Mouse (Mus musculus): Measurements from ENCODE around the gene Capn15.

Capn15 gene

DNA sequence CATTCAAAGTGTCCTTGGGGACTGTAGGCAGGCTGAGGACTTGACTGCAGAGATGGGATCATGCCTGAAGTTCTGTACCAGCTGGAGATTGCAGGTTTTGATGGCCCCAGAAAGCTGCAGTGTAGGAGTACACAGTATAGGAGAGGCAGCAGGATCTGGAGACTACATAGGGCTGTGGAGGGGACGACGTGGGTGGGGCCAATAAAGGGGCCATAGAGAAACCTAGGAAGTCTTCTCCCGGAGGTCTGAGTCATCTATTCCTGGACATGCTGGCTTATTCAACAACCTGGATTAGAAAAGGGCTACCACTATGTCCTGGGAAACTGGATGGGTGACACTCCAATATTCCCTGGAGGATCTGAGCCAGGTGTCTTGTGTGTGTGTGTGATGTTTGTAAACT, 29.9 kb downstream of the Capn15 start:
- DNase-seq (ENCODE audit: low spot score in 2 of 2) = no peak

DNA sequence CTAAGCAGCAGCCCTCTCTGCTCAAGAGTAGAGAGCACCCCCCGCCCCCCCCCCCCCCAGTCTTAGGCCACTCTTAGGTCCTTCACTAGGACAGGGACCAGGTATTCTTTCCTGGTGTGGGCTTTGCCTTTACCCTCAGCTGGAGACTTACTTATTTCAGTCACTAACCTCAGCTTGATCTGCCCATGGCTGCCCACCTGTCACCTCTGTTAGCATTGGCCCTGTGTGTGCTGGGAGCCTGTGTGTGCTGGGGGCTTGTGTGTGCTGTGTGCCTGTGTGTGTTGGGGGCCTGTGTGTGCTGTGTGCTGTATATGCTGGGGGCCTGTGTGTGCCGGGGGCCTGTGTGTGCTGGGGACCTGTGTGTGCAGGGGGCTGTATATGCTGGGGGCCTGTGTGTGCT, 30.9 kb downstream of the Capn15 start:
- no peak for DNase-seq (ENCODE audit: low spot score in 2 of 2)

DNA sequence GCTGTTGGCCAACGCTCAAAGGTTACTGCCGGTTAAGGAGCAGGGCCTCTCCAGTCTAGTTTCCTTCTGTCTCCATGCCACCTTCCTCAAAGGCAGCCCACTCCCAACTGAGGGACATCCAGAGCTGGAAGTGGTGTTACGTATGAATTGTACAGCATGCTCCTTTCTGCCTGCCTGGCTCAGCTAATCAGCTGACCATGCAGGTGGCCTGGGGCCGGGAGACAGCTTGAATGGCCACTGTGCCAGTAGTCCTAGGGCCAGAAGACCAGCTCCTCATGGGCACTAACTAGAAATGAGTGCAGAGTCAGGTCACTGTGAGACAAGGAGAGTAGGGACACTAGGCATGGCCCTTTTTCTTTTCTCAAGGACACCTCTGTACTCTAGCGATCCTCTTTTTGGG, 32.4 kb downstream of the Capn15 start:
- DNase-seq (ENCODE audit: low spot score in 2 of 2) = no peak

DNA sequence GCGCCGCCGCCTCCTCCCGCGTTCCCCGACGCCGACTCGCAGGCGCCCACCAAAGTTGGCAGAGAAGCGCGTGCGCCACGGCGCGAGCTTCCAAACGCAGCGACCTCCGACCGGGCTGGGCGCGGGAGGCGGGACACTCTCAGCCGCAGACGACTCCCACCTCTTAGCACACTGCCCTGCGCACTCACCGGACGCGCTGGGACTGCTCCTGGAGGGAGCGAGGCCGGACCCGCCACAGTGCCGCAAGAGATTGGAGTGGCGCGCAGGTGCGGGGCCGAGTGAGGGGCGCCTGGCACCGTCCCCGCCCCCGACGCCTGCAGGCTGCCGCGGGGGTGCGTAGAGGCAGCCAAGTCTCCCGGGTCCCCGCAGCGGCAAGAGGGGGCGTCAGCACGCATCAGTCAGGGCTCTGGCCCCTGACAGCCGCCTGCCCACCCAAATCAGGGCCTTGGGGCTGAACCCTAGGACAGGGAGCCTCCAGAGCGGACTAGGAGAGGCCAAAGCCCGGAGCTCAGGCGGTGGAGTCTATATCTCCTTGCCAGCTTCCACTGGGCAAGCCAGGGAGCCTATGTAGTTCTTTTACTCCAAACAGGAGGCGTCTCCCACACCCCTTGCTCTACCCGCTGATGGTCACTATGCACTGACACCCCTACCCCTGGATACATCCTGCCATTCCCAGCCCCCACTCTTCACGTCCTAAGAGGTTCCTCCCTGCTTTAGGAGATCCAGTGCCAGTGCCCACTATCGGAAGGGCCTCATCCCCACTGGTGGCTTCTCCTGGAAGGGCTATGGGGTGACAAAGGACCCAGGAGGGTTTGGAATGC, 33.6 kb downstream of the Capn15 start, which contains the start of gene A930017K11Rik:
Gene A930017K11Rik, minus strand, starts transcription at position 763 of the 821 bp plus-strand sequence.
- DNase-seq (ENCODE audit: low spot score in 2 of 2) = no peak

DNA sequence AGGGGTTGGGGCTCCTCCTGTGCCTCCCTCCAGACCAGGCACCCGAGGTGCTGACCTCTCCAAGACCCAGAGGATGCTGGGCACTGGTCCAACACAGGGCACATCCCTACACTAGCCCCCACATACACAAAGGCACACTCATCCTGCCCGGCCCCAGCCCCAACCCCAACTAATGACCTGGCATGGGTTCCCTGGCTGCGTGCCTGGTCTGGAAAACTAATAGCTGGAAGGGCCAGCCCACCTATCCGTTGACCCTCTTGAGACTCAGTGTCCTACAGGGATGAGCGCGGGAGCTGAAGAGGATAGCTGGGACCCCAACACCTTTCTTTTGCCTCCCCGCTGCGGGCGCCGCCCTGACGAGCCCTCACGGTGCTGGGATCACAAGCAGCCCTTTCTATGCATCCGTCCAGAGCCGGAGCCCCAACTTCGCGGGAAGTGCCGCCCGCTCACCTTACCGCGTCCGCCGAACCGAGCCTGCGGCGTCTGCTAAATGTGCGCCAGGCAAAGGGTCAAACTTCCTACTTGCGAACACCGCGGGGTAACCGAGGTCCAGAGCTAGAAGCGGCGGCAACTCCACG, 34.3 kb downstream of the Capn15 start:
- DNase-seq (ENCODE audit: low spot score in 2 of 2) = no peak

DNA sequence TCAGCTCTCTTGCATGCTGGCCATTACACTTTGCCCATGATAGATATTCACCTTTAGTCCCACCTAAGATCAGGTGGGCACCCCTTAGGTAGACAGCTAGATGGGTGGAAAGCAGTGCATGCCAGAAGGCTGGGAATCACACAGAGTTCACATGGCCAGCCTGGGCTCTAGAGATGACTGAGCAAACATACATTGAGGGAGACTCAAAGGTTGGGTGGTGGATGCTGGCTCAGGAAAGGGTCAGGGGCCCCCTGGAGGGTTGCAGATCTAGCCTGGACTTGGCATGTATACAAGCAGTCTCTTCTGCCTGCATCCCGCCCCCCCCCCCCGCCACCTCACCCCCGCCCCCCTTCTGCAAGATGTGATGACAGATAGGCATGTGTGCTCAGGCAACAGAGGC, 34.9 kb downstream of the Capn15 start:
- DNase-seq (ENCODE audit: low spot score in 2 of 2) = no peak

DNA sequence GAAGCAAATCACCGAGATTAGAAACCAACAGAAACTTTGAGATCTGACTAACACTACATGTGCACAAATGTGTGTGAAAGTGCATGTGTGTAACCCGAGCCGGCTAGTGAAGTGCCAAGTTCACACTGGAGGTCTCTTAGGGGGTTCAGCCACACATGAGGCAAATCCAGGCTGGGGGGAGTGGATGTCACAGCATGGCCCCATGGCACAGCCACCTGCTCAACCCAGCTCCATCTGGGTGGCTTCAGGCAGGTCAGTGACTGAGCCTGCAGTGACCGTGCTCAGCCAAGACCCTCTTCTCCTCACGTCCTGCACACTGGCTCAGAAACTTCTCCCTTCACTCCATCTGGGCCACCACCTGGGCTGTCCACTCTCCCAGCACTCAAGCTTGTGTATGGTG, 35.6 kb downstream of the Capn15 start:
- no peak for DNase-seq (ENCODE audit: low spot score in 2 of 2)

DNA sequence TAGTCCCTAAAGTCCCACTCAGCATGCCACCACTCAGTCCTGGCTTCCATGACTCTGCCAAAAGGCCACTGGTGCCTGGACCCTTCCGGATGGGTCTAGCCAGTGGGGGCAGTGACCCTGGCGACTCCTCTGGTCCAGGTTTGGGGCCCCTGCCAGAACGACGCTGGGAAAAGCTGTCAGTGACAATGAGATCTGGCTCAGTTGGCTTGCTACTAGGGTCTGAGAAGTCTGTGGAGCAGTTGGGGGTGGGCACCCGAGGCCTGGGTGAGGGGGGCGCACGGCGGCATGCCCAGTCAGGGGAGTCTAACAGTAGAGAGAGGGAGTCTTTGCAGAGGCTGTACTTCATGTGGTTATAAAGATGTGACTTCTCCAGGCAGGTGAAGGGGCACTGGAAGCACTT, 37.5 kb downstream of the Capn15 start:
- DNase-seq (ENCODE audit: low spot score in 2 of 2) = no peak

DNA sequence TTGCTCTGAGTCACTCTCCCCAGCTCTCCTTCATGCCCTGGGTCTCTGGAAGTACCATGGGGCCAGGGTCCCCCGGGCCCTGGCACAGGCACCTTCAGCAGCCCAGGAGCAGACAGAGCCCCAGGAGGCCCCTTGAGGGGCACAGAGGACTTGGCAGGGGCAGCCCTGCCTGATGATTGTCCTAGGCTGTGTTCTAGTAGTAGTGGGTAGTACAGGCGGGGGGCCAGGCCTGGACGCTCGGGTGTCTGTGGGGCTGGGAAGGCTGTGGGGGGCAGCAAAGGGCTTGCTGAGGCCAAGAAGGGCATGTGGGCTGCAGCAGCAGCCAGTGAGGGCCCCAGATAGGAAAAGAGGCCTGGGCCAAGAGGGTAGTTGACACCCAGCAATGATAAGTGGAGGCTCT, 38.0 kb downstream of the Capn15 start:
- DNase-seq (ENCODE audit: low spot score in 2 of 2) = no peak

DNA sequence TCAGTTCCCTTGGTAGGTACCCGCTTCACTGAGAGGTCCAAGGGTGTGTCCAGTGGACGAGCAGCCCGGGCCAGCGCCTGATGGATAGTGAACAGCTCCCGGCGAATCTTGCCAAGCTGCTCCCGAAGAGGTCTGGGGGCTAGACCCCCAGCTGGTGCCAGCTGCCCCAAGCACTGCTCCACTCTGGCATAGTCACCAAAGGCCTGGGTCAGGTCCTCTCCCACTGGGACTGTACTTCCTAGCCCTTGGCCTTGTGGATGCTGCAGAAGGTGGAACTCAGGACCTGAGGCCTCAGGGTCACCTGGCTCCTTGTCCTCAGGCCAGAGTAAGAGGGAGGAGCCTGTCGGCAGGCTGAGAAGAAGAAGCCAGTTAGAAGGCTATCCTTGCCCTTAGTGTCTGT, 38.7 kb downstream of the Capn15 start:
- no peak for DNase-seq (ENCODE audit: low spot score in 2 of 2)

DNA sequence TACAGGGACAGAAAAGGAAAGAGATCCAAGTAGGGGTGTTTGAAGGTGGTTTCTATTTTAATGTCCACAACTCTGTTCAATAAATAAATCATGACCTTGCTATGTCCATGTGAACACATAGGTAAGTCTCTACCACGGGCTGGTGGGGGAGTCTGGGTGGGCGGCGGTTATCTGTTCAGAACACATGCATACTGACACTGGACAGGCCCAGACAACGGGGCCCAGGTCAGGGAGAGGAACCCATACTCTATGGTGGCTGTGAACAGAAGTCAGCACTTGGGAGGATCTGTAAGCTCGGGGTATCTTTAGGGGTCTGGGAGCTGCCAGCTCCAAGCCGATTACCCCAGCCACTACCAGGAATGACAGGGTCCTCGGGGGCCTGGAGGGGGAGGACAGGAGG, 39.2 kb downstream of the Capn15 start:
- DNase-seq (ENCODE audit: low spot score in 2 of 2) = no peak

DNA sequence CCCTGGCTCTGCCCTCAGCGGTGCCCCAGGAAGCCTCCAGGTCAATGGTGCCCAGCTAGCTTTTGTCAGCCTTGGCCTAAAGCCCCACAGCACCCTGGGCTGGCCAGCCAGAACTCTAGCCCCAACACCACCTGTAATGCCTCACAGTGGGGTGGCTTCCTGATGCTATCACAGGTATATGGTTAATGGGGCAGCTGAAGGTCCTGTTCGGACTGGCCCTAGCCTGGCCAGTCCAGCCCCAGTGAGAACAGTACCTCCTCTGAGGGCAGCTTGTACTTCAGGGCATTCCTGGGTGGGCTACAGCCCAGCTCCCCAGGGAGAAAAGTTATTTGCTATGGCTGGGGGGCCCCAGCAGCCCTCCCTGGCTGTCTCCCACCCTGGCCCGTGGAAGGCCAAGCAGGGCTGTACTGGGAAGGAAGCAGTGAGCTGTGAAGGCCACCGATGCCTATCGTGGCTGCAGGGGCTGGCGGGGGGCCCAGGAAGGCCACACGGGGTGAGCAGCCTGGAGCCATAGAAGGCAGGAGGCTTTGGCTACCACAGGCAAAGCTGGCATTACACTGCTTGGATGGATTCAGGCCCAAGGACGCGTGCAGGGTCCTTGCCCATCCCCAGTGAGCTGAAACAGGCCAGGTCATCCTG, 40.0 kb downstream of the Capn15 start:
- no peak for DNase-seq (ENCODE audit: low spot score in 2 of 2)

DNA sequence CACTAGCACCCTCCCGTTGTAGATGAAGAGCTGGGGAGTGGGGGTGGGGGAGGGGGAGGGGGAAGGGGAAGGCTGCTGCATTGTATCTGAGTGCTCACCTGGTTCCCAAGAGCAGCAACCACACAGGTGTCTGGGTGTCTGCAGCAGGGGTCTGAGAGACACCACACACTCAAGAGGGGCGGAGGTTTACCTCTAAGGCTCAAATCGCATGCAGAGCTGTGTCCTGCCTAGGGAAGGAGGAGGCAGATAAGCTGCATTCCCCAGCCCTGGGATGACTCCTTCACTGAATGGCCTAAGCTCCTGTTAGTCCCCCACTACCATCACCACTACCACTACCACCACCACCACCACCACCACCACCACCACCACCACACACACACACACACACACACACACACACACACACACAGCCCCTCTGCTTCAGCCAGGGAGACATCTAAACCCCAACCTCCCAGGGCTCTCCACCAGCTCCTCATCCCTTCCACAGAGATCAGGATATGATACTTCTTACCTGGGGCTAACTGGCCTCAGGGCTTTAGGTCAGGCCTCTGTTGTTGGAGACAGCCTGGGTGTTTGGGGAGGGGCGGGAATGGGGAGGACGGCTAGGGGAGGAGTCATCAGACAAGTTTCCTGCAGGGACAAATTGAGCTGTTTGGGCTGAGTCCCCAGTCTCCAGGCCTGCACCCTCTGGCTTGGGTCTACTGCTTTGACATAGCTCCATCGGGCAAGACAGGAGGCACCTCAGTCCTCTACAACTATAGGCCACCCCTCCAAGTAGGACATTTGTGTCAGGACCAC, 41.0 kb downstream of the Capn15 start, which contains the start of the genes Pigq and Nhlrc4:
Gene Pigq, minus strand, starts transcription at position 571 of the 798 bp plus-strand sequence.
Gene Nhlrc4, minus strand, starts transcription at position 596 of the 798 bp plus-strand sequence.
- DNase-seq (ENCODE audit: low spot score in 2 of 2) = no peak

DNA sequence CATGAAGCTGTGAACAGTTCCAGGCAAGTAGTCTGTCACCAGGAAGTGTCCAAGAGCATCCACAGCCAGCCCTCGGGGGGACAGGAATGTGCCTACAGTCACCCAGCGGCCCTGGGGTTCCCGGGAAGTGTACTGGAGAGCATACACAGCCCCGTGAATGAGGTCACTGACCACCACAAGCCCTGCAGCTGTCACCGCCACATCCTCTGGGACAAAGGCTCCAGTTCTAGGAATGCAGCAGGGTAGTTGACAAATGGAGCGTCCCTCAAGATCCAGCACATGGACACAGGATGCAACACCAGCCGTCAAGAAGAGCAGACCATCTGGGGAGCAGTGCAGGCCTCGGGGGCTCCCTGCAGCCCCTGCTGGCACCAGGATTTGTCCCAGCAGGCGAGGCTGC, 41.8 kb downstream of the Capn15 start:
- no peak for DNase-seq (ENCODE audit: low spot score in 2 of 2)

DNA sequence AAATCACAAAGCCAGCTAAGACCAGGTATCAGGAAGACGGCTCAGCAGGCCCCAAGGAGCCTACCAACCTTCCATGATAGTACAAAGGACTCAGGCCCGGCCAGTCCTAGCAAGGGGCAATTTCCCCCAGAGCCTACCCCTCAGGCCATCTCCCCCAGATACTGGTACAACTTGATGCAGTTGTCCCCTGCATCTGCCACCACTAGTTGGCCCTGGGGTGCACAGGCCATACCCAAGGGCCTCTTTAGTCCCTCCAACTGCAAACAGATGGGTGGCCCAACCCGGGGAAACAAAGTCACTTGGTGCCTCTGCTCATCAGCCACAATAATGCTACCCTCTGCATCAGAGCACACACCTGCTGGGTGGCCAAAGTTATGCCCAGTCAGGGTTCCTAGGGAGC, 42.4 kb downstream of the Capn15 start:
- no peak for DNase-seq (ENCODE audit: low spot score in 2 of 2)

DNA sequence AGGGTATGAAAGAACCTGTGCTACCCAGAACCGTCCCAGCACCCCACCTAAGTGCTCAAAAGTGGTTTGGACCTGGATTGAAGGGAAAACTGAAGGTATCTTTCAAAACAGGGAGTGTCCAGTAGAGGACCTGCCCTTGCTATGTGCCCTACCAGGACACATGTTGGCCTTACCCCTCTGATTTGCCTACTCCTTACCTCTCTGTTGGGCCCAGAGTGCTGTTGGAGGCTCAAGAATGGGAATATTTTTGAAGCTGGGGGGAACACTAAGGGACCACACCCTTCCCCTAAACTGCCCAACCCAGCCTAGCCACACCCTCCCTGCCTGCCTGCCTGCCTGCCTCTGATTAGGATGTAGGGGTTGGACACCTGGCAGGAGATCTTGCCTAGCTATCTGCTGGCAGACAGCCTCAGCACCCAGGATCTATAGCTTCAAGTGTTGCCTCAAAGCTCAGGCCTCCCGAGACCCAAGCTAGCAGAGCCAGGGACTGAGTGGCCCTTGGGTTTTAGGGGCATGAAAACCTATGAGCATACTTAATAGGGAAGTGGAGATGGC, 42.9 kb downstream of the Capn15 start:
- DNase-seq (ENCODE audit: low spot score in 2 of 2) = no peak

DNA sequence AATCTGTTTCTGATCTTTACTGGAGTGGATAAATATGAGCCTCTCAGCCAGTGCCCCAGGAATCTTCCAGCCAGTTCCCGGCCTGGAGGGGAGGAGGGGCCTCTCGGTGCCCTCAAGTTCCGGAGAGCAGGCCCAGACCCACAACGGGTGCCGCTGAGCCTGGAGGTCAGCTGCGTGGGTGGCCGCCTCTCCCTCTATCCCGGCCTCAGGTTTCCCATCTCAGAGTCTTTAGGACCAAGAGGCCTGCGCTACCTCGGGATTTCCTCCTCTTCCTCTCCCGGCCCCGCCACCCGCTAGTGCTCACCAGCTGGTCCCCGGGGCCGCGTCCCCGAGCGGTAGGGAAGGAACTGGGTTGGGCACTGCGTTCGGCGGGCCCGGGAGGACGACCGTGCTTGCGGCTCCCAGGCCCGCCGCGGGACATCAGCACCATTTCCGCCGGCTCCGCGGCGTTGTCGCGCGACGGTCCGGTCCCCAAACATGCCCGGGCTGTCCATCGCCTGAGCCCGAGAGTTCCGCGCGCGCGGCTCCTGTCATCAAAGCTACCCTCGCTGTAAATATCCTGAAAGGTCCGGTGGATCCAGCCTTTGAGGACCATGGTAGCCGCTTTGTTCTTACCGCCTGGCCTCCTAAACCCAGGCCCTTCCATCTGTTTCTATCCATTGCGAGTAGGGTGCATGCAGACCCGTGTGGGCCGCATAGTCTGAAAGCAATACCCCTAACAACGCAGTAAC, 43.9 kb downstream of the Capn15 start:
- peak; percentile 71 to 79 for DNase-seq (ENCODE audit: low spot score in 2 of 2)

DNA sequence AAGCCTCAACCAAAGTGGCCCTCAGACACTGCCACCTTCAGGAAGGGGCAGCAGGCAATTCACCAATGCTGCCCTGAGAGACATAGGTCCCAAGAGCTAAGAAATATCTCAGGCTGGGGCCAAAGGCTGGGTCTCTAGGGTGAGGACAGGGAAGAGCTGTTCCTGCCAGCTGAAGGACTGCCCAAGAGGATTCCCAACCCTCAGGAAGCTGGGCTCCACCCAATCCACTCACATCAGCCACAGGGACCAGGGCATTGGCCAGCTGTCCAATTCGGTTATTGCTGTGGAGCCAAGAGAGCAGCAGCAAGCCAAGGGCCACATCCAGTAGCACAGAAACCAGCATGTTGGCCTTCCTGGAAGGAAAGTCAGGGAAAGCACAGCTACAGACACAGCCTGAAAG, 51.1 kb downstream of the Capn15 start:
- no peak for DNase-seq (ENCODE audit: low spot score in 2 of 2)

DNA sequence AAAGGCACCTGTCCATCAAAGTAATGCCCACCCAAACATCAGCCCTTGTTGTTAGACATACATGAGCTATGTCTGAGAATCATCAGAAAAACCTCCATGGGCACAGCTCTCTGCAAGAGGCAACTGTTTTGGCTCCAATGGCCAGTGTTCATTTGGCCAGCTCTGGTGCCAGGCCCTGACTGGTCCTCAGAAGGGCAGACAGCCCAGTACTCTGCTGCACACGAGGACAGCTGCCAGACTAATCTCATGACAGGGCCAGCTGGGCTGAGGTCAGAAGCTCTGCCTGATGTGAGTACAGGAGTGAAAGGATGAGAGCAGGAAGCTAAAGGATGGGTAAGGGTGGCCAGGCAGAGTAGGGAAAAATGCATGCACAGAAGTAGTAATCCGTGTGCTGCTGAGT, 60.2 kb downstream of the Capn15 start:
- no peak for DNase-seq (ENCODE audit: low spot score in 2 of 2)

DNA sequence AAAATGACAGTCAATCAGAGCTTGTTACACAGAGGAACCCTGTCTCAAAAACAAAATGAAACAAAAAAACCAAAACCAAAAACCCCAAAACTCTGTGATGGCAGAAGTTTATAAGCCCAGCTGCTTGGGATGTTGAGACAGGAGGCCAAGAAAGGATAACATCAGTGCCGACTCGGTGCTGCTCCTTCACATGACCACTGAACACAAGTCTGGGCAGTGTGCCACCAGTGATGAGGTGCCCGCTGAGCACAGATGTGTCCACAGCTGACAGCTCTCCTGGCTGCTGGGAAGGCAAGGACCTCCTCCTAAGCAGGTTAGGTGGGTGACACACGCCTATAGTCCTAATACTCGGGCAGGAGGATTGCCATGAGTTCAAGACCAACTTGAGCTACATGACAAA, 63.5 kb downstream of the Capn15 start:
- no peak for DNase-seq (ENCODE audit: low spot score in 2 of 2)
